Mouse (Mus musculus) embryonic facial prominence, embryonic 14.5 days (tissue): ENCODE measurements around the gene Rnf130. TPM values are rescaled to one million over a fixed set of nuclear protein-coding genes. Genes with fewer than 3 reads are reported as not detected.

Experiments
- ATAC-seq: fragments of 200-750 bp; cut with Nextera tagmentation; 2 replicates; pipeline ENCODE4 v1.8.0; 2017; ENCODE audit warnings: low read depth, moderate number of reproducible peaks, moderate TSS enrichment
- DNase-seq: peaks from one replicate; pipeline ENCODE4 v3.0.0-alpha.2; 2015; ENCODE audit warnings: low spot score
- H3K27ac ChIP-seq: fragments of 300-500 bp; sonication (generic); replicated peaks from 2 replicates; pipeline ENCODE4 v1.5.1; 2014; ENCODE audit warnings: low read depth, mild to moderate bottlenecking, low read length, moderate library complexity
- H3K27me3 ChIP-seq: fragments of 300-500 bp; sonication (generic); replicated peaks from 2 replicates; pipeline ENCODE4 v1.6.1; 2014; ENCODE audit warnings: low read length; ENCODE audit not compliant: control insufficient read depth, insufficient read depth
- H3K36me3 ChIP-seq: fragments of 300-500 bp; sonication (generic); 2 replicates; pipeline ENCODE4 v1.6.1; 2014; ENCODE audit warnings: low read length, mixed read lengths; ENCODE audit not compliant: control insufficient read depth, insufficient read depth
- H3K4me1 ChIP-seq: fragments of 300-500 bp; sonication (generic); 2 replicates; pipeline ENCODE4 v1.6.1; 2014; ENCODE audit warnings: antibody characterized with exemption, low read length; ENCODE audit not compliant: control insufficient read depth, insufficient read depth
- H3K4me2 ChIP-seq: fragments of 300-500 bp; sonication (generic); 2 replicates; pipeline ENCODE4 v1.6.1; 2014; ENCODE audit warnings: low read depth, mild to moderate bottlenecking, low read length, moderate library complexity, mixed read lengths
- H3K4me3 ChIP-seq: fragments of 300-500 bp; sonication (generic); 2 replicates; pipeline ENCODE4 v1.5.1; 2014; ENCODE audit warnings: low read depth, mild to moderate bottlenecking, low read length
- H3K9ac ChIP-seq: fragments of 300-500 bp; sonication (generic); 2 replicates; pipeline ENCODE4 v1.6.1; 2014; ENCODE audit warnings: low read depth, mild to moderate bottlenecking, low read length, moderate library complexity, mixed read lengths
- H3K9me3 ChIP-seq: fragments of 300-500 bp; sonication (generic); 2 replicates; pipeline ENCODE4 v1.6.1; 2016; ENCODE audit warnings: low read length; ENCODE audit not compliant: control insufficient read depth
- WGBS: fragments of 180-500 bp; shearing (Covaris S2); extraction: QIAGEN DNeasy Blood & Tissue Kit; methylation state at CpG from one replicate; pipeline ENCODE4 v1.1.7; 2014; 5-methylcytosine and 5-hydroxymethylcytosine counted together
- polyA plus RNA-seq: library from polyadenylated mRNA; unstranded; fragments of >200 nt; fragmentation: Nextera tagmentation; extraction: Ambion mirVana; gene quantifications from 2 replicates; pipeline ENCODE4 v1.2.1, GENCODE M21; 2014

The Rnf130 gene
- polyA plus RNA-seq, 1 experiment from 2014 or later = 75.5 TPM

- Histone ChIP-seq H3K4me1 (no peaks in the 10 kb centered on the region), H3K4me3 (no peak overlapping the region), H3K9ac (no peak overlapping the region), H3K9me3 (no peaks in the 10 kb centered on the region), H3K27me3 (no peaks in the 10 kb centered on the region), H3K36me3 (no peaks in the 10 kb centered on the region), H3K4me2 (no peak overlapping the region), H3K27ac (no peak overlapping the region)
- DNase-seq (no peak), ATAC-seq (no peak)
- whole genome bisulfite sequencing = 81% methylated on average over 3 of the region's 3 CpGs
Measured at GRCm38 (mm10) chr11:50035726-50036125, 10.6 kb downstream of the Rnf130 start.

GRCm38 (mm10) chr11:50036781-50037460 lies 11.8 kb downstream of the Rnf130 start:
- 85% methylated on average over 4 of the region's 4 CpGs for WGBS
- ATAC-seq (no peak), DNase-seq (no peak)
- no peak overlapping the region for H3K4me2 ChIP-seq
- no peaks in the 10 kb centered on the region for H3K4me1 ChIP-seq
- H3K36me3 ChIP-seq = no peaks in the 10 kb centered on the region
- H3K27ac ChIP-seq = no peak overlapping the region
- H3K9ac ChIP-seq = no peak overlapping the region
- H3K9me3 ChIP-seq = no peaks in the 10 kb centered on the region
- no peak overlapping the region for H3K4me3 ChIP-seq
- no peaks in the 10 kb centered on the region for H3K27me3 ChIP-seq

- DNase-seq (no peak), ATAC-seq (no peak)
- Histone ChIP-seq H3K4me2 (no peak overlapping the region), H3K9me3 (no peaks in the 10 kb centered on the region), H3K9ac (no peak overlapping the region), H3K4me3 (no peak overlapping the region), H3K4me1 (no peaks in the 10 kb centered on the region), H3K27me3 (no peaks in the 10 kb centered on the region), H3K36me3 (no peaks in the 10 kb centered on the region), H3K27ac (no peak overlapping the region)
- 77% methylated on average over 1 of the region's 1 CpGs for WGBS
Measured at GRCm38 (mm10) chr11:50038757-50039156, 13.6 kb downstream of the Rnf130 start.

GRCm38 (mm10) chr11:50041148-50041547 lies 16.0 kb downstream of the Rnf130 start:
- ATAC-seq = no peak
- WGBS = 85% methylated on average over 3 of the region's 3 CpGs
- Histone ChIP-seq H3K27me3 (no peaks in the 10 kb centered on the region), H3K27ac (no peak overlapping the region), H3K9me3 (no peaks in the 10 kb centered on the region), H3K4me1 (no peaks in the 10 kb centered on the region), H3K9ac (no peak overlapping the region), H3K4me2 (no peak overlapping the region), H3K36me3 (no peaks in the 10 kb centered on the region), H3K4me3 (no peak overlapping the region)
- no peak for DNase-seq

- no peak overlapping the region for H3K27ac ChIP-seq
- no peak overlapping the region for H3K9ac ChIP-seq
- 90% methylated on average over 4 of the region's 4 CpGs for WGBS
- no peaks in the 10 kb centered on the region for H3K4me1 ChIP-seq
- H3K4me2 ChIP-seq = no peak overlapping the region
- no peaks in the 10 kb centered on the region for H3K9me3 ChIP-seq
- no peak for DNase-seq
- H3K36me3 ChIP-seq = no peaks in the 10 kb centered on the region
- no peak overlapping the region for H3K4me3 ChIP-seq
- ATAC-seq = no peak
- no peaks in the 10 kb centered on the region for H3K27me3 ChIP-seq
Measured at GRCm38 (mm10) chr11:50042345-50042997, 17.3 kb downstream of the Rnf130 start.

- Histone ChIP-seq H3K27me3 (no peaks in the 10 kb centered on the region), H3K27ac (no peak overlapping the region), H3K9me3 (no peaks in the 10 kb centered on the region), H3K4me2 (no peak overlapping the region), H3K36me3 (no peaks in the 10 kb centered on the region), H3K4me3 (no peak overlapping the region), H3K4me1 (0 out of 2 replicates have a peak, but pooled peaks cover 4% of the 10 kb centered on the region), H3K9ac (no peak overlapping the region)
- DNase-seq (no peak), ATAC-seq (no peak)
- 90% methylated on average over 4 of the region's 4 CpGs for WGBS
Measured at GRCm38 (mm10) chr11:50044454-50044853, 19.3 kb downstream of the Rnf130 start.

- Histone ChIP-seq H3K4me2 (no peak overlapping the region), H3K4me1 (0 out of 2 replicates have a peak, but pooled peaks cover 4% of the 10 kb centered on the region), H3K9me3 (no peaks in the 10 kb centered on the region), H3K9ac (no peak overlapping the region), H3K27ac (no peak overlapping the region), H3K36me3 (no peaks in the 10 kb centered on the region), H3K4me3 (no peak overlapping the region), H3K27me3 (no peaks in the 10 kb centered on the region)
- ATAC-seq (no peak), DNase-seq (no peak)
- 75% methylated on average over 1 of the region's 1 CpGs for WGBS
Measured at GRCm38 (mm10) chr11:50047610-50048009, 22.5 kb downstream of the Rnf130 start.

- no peak overlapping the region for H3K4me3 ChIP-seq
- DNase-seq (no peak), ATAC-seq (no peak)
- H3K27ac ChIP-seq = no peak overlapping the region
- no peaks in the 10 kb centered on the region for H3K9me3 ChIP-seq
- WGBS = 69% methylated on average over 6 of the region's 6 CpGs
- no peak overlapping the region for H3K4me2 ChIP-seq
- peaks cover 5% of the 10 kb centered on the region; the same call in 1 of the 2 replicates for H3K36me3 ChIP-seq
- H3K27me3 ChIP-seq = no peaks in the 10 kb centered on the region
- H3K4me1 ChIP-seq = 0 out of 2 replicates have a peak, but pooled peaks cover 4% of the 10 kb centered on the region
- no peak overlapping the region for H3K9ac ChIP-seq
Measured at GRCm38 (mm10) chr11:50048115-50048514, 23.0 kb downstream of the Rnf130 start.

GRCm38 (mm10) chr11:50050392-50050791 lies 25.2 kb downstream of the Rnf130 start:
- 74% methylated on average over 6 of the region's 6 CpGs for WGBS

More at GRCm38 (mm10) chr11:50050392-50050791, 25.2 kb downstream of the Rnf130 start:
- Histone ChIP-seq H3K4me3 (no peak overlapping the region), H3K27me3 (no peaks in the 10 kb centered on the region), H3K4me2 (no peak overlapping the region), H3K36me3 (peaks cover 9% of the 10 kb centered on the region; the same call in 1 of the 2 replicates), H3K4me1 (0 out of 2 replicates have a peak, but pooled peaks cover 4% of the 10 kb centered on the region), H3K9ac (no peak overlapping the region), H3K27ac (no peak overlapping the region), H3K9me3 (no peaks in the 10 kb centered on the region)
- DNase-seq (no peak), ATAC-seq (no peak)
